Mouse (Mus musculus) heart, adult 2 months (tissue): Measurements from ENCODE around the gene Tshz2. TPM values are rescaled to one million over a fixed set of nuclear protein-coding genes. Genes with fewer than 3 reads are reported as not detected.

ENCODE experiments used
- DNase-seq, 2 experiments: peaks; one replicate each; pipeline ENCODE4 v3.0.0; 2021
- H3K27ac ChIP-seq: fragments of 200-600 bp; 2 replicates; pipeline ENCODE4 v1.8.1; 2022
- H3K27me3 ChIP-seq: fragments of 200-500 bp; 2 replicates; pipeline ENCODE4 v1.6.1; 2012; ENCODE audit warnings: mild to moderate bottlenecking, low read length, inconsistent platforms, mixed read lengths; ENCODE audit not compliant: control insufficient read depth, insufficient read depth
- H3K36me3 ChIP-seq: fragments of 200-500 bp; 2 replicates; pipeline ENCODE4 v1.6.1; 2012; ENCODE audit warnings: low read length, inconsistent platforms; ENCODE audit not compliant: control insufficient read depth, insufficient read depth
- H3K4me1 ChIP-seq: fragments of 200-500 bp; 2 replicates; pipeline ENCODE4 v1.6.1; 2011; ENCODE audit warnings: low read length; ENCODE audit not compliant: control insufficient read depth, insufficient read depth
- H3K4me3 ChIP-seq: fragments of 200-600 bp; 2 replicates; pipeline ENCODE4 v1.8.1; 2022
- H3K79me2 ChIP-seq: fragments of 200-500 bp; replicated peaks from 2 replicates; pipeline ENCODE4 v1.6.1; 2012; ENCODE audit warnings: mild to moderate bottlenecking, inconsistent platforms, low read length, moderate library complexity, mixed read lengths; ENCODE audit not compliant: control insufficient read depth, insufficient read depth
- H3K9ac ChIP-seq: fragments of 200-500 bp; 2 replicates; pipeline ENCODE4 v1.6.1; 2012; ENCODE audit warnings: low read depth, mild to moderate bottlenecking, control low read depth, inconsistent platforms, low read length, mixed read lengths
- CTCF ChIP-seq: fragments of 200-600 bp; IDR thresholded peaks from 2 replicates; pipeline ENCODE4 v1.8.1; 2022; ENCODE audit warnings: antibody characterized with exemption, mild to moderate bottlenecking, moderate library complexity
- EP300 ChIP-seq: fragments of 200-500 bp; IDR thresholded peaks from 2 replicates; pipeline ENCODE4 v1.6.1; 2011; ENCODE audit warnings: low read depth, low read length, control low read depth; ENCODE audit not compliant: insufficient read depth
- POLR2A ChIP-seq: fragments of 200-500 bp; IDR thresholded peaks from 2 replicates; pipeline ENCODE4 v1.6.1; 2011; ENCODE audit warnings: mild to moderate bottlenecking, low read depth, low read length, control low read depth; ENCODE audit not compliant: insufficient read depth
- WGBS: fragments of 180-500 bp; shearing (Covaris S2); methylation state at CpG from one replicate; pipeline ENCODE4 v1.1.7; 2018; 5-methylcytosine and 5-hydroxymethylcytosine counted together
- intact Hi-C: fragments of 180-260 bp; cut with DNase I; formaldehyde crosslinking; loops from one replicate; pipeline ENCODE4 v1.15.1; 2025
- polyA plus RNA-seq: library from polyadenylated mRNA; depleted of rRNA; stranded (reverse); fragments of >200 nt; gene quantifications from 2 replicates; pipeline ENCODE4 v1.2.3, GENCODE M21; 2012
- total RNA-seq, 2 experiments: library from RNA; stranded (reverse); gene quantifications; 2 replicates each; pipeline ENCODE4 v1.2.3; 2021

The Tshz2 gene
- total and polyA plus RNA-seq, 3 experiments: 8.2 to 12.9 (median 12.1) TPM

GRCm38 (mm10) chr2:169912826-169913225 is 280.0 kb downstream of the Tshz2 start:
- Histone ChIP-seq H3K36me3 (no peaks in the 10 kb centered on the region), H3K79me2 (no peaks in the 10 kb centered on the region), H3K27me3 (no peaks in the 10 kb centered on the region), H3K4me3 (no peak overlapping the region), H3K4me1 (no peaks in the 10 kb centered on the region), H3K9ac (no peak overlapping the region), H3K27ac (no peak overlapping the region)
- 88% methylated on average over 14 of the region's 14 CpGs for WGBS
- no peak for DNase-seq
- TF ChIP-seq EP300: no peak
- no peak for TF ChIP-seq CTCF
- no peak for TF ChIP-seq POLR2A
- intact Hi-C loops: no loop called here

DNA sequence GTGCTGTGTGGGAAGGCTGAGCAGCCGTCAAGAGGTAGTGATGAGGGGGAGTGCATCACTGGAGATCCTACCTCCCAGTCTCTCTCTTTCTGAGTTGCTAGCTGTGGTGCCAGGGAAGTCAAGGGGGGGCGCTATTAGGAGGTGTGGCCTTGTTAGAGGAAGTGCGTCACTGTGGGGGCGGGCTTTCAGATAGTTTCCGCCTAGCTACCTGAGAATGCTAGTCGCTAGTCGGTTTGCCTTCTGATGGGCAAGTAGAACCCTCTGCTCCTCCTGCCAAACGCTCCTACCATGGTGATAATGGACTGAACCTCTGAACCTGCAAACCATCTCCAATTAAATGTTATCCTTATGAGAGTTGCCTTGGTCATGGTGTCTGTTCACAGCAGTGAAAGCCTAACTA is 282.1 kb downstream of the Tshz2 start:
- no peaks in the 10 kb centered on the region for H3K36me3 ChIP-seq
- H3K79me2 ChIP-seq: no peaks in the 10 kb centered on the region
- no peak for TF ChIP-seq POLR2A
- no peak for TF ChIP-seq CTCF
- no peak for TF ChIP-seq EP300
- H3K4me3 ChIP-seq: no peak overlapping the region
- intact Hi-C loops: no loop called here
- no peaks in the 10 kb centered on the region for H3K27me3 ChIP-seq
- WGBS: 84% methylated on average over 8 of the region's 8 CpGs
- DNase-seq: no peak
- no peaks in the 10 kb centered on the region for H3K4me1 ChIP-seq
- no peak overlapping the region for H3K9ac ChIP-seq
- H3K27ac ChIP-seq: no peak overlapping the region

- TF ChIP-seq CTCF: no peak
- no peak for TF ChIP-seq POLR2A
- no peak for TF ChIP-seq EP300
- Histone ChIP-seq H3K27ac (no peak overlapping the region), H3K4me1 (no peaks in the 10 kb centered on the region), H3K27me3 (no peaks in the 10 kb centered on the region), H3K9ac (no peak overlapping the region), H3K79me2 (no peaks in the 10 kb centered on the region), H3K36me3 (no peaks in the 10 kb centered on the region), H3K4me3 (no peak overlapping the region)
- intact Hi-C loops: no loop called here
- DNase-seq: no peak
- 86% methylated on average over 13 of the region's 13 CpGs for WGBS
Observed at GRCm38 (mm10) chr2:169915326-169915725, 282.5 kb downstream of the Tshz2 start.

- H3K27ac ChIP-seq: no peak overlapping the region
- TF ChIP-seq POLR2A (no peak), CTCF (no peak), EP300 (no peak)
- intact Hi-C loops: no loop called here
Observed at GRCm38 (mm10) chr2:169919111-169919695, 286.4 kb downstream of the Tshz2 start.

GRCm38 (mm10) chr2:169924177-169924810 is 291.5 kb downstream of the Tshz2 start:
- 71% methylated on average over 8 of the region's 8 CpGs for WGBS
- Histone ChIP-seq H3K36me3 (no peaks in the 10 kb centered on the region), H3K27ac (no peak overlapping the region), H3K27me3 (no peaks in the 10 kb centered on the region), H3K4me1 (no peaks in the 10 kb centered on the region), H3K79me2 (no peaks in the 10 kb centered on the region), H3K9ac (no peak overlapping the region), H3K4me3 (no peak overlapping the region)
- TF ChIP-seq EP300 (no peak), CTCF (no peak), POLR2A (no peak)
- no peak for DNase-seq
- intact Hi-C loops: no loop called here

More at GRCm38 (mm10) chr2:169919111-169919695, 286.4 kb downstream of the Tshz2 start:
- H3K79me2 ChIP-seq: no peaks in the 10 kb centered on the region
- no peak overlapping the region for H3K9ac ChIP-seq
- no peak overlapping the region for H3K4me3 ChIP-seq
- DNase-seq: no peak
- H3K27me3 ChIP-seq: no peaks in the 10 kb centered on the region
- 80% methylated on average over 3 of the region's 3 CpGs for WGBS
- H3K4me1 ChIP-seq: no peaks in the 10 kb centered on the region
- H3K36me3 ChIP-seq: no peaks in the 10 kb centered on the region

GRCm38 (mm10) chr2:169925466-169925865 is 292.7 kb downstream of the Tshz2 start:
- intact Hi-C loops: no loop called here
- DNase-seq: no peak
- H3K27ac ChIP-seq: no peak overlapping the region
- H3K27me3 ChIP-seq: no peaks in the 10 kb centered on the region
- no peaks in the 10 kb centered on the region for H3K36me3 ChIP-seq
- no peak overlapping the region for H3K9ac ChIP-seq
- no peaks in the 10 kb centered on the region for H3K79me2 ChIP-seq
- TF ChIP-seq POLR2A (no peak), CTCF (no peak), EP300 (no peak)
- WGBS: 68% methylated on average over 5 of the region's 5 CpGs
- no peak overlapping the region for H3K4me3 ChIP-seq
- H3K4me1 ChIP-seq: no peaks in the 10 kb centered on the region
